Mouse (Mus musculus): ENCODE data around the gene Mlf1.

Mlf1 gene

GRCm38 (mm10) chr3:67373872-67374271 lies at the start of gene Mlf1:
Gene Mlf1, plus strand, starts transcription at chr3:67374097.
- in situ Hi-C loops (cut with MboI, MseI) = loop anchor here (5.0 kb wide), 1 partner anchor 53 kb away; no protein-coding TSS in a partner anchor

GRCm38 (mm10) chr3:67339558-67339957 lies 34.3 kb upstream of the Mlf1 start:
- in situ Hi-C loops (cut with MboI, MseI) = no loop called here

- in situ Hi-C loops (cut with MboI, MseI) = loop anchor here (5.0 kb wide), 1 partner anchor 929 kb away; no protein-coding TSS in a partner anchor
Measured at GRCm38 (mm10) chr3:67340921-67341320, 33.0 kb upstream of the Mlf1 start.

GRCm38 (mm10) chr3:67343004-67343662 lies 30.8 kb upstream of the Mlf1 start:
- in situ Hi-C loops (cut with MboI, MseI) = loop anchor here (5.0 kb wide), 1 partner anchor 931 kb away; no protein-coding TSS in a partner anchor

- in situ Hi-C loops (cut with MboI, MseI) = loop anchor here (5.0 kb wide), 1 partner anchor 932 kb away; no protein-coding TSS in a partner anchor
Measured at GRCm38 (mm10) chr3:67344599-67344998, 29.3 kb upstream of the Mlf1 start.

GRCm38 (mm10) chr3:67346674-67347073 lies 27.2 kb upstream of the Mlf1 start:
- in situ Hi-C loops (cut with MboI, MseI) = no loop called here

- in situ Hi-C loops (cut with MboI, MseI) = no loop called here
Measured at GRCm38 (mm10) chr3:67351406-67352127, 22.3 kb upstream of the Mlf1 start.

- in situ Hi-C loops (cut with MboI, MseI) = no loop called here
Measured at GRCm38 (mm10) chr3:67352128-67352762, 21.7 kb upstream of the Mlf1 start.

GRCm38 (mm10) chr3:67352763-67353149 lies 21.1 kb upstream of the Mlf1 start:
- in situ Hi-C loops (cut with MboI, MseI) = no loop called here

GRCm38 (mm10) chr3:67358376-67358775 lies 15.5 kb upstream of the Mlf1 start:
- in situ Hi-C loops (cut with MboI, MseI) = no loop called here

- in situ Hi-C loops (cut with MboI, MseI) = loop anchor here (5.0 to 10.0 kb wide), 3 partner anchors 211 to 1419 kb away; no protein-coding TSS in a partner anchor
Measured at GRCm38 (mm10) chr3:67366087-67366892, 7.6 kb upstream of the Mlf1 start.

- in situ Hi-C loops (cut with MboI, MseI) = loop anchor here (5.0 to 10.0 kb wide), 3 partner anchors 210 to 1417 kb away; no protein-coding TSS in a partner anchor
Measured at GRCm38 (mm10) chr3:67367481-67367880, 6.4 kb upstream of the Mlf1 start.

- in situ Hi-C loops (cut with MboI, MseI) = loop anchor here (5.0 to 10.0 kb wide), 4 partner anchors 58 to 1415 kb away; no protein-coding TSS in a partner anchor
Measured at GRCm38 (mm10) chr3:67369407-67370079, 4.4 kb upstream of the Mlf1 start.

- in situ Hi-C loops (cut with MboI, MseI) = loop anchor here (5.0 kb wide), 1 partner anchor 55 kb away; no protein-coding TSS in a partner anchor
Measured at GRCm38 (mm10) chr3:67372194-67372593, 1.7 kb upstream of the Mlf1 start.

- in situ Hi-C loops (cut with MboI, MseI) = loop anchor here (5.0 kb wide), 1 partner anchor 55 kb away; no protein-coding TSS in a partner anchor
Measured at GRCm38 (mm10) chr3:67372781-67373180, 1.1 kb upstream of the Mlf1 start.

GRCm38 (mm10) chr3:67374360-67374778 lies 472 bp downstream of the Mlf1 start:
- in situ Hi-C loops (cut with MboI, MseI) = loop anchor here (5.0 kb wide), 1 partner anchor 53 kb away; no protein-coding TSS in a partner anchor

- in situ Hi-C loops (cut with MboI, MseI) = no loop called here
Measured at GRCm38 (mm10) chr3:67375063-67375462, 1.2 kb downstream of the Mlf1 start, which contains the start of gene Gm17402. Gene Gm17402, minus strand, starts transcription at chr3:67375163.

GRCm38 (mm10) chr3:67378215-67378614 lies 4.3 kb downstream of the Mlf1 start:
- in situ Hi-C loops (cut with MboI, MseI) = no loop called here

GRCm38 (mm10) chr3:67429338-67429998 lies 55.6 kb downstream of the Mlf1 start:
- in situ Hi-C loops (cut with MboI, MseI) = loop anchor here (5.0 kb wide), 1 partner anchor 57 kb away; the partner anchor contains the start of gene Mlf1

GRCm38 (mm10) chr3:67429999-67430380 lies 56.1 kb downstream of the Mlf1 start, which contains the start of gene Gfm1:
Gene Gfm1, plus strand, starts transcription at chr3:67430096.
- in situ Hi-C loops (cut with MboI, MseI) = loop anchor here (5.0 kb wide), 2 partner anchors 58 to 152 kb away; partner anchors contain the start of genes Mfsd1 and Mlf1

Measured in T-helper 1 cell (primary cell).